Mouse (Mus musculus) erythroblast, embryonic 14.5 days (primary cell): Measurements from ENCODE around the gene Slc22a21. TPM values are rescaled to one million over a fixed set of nuclear protein-coding genes. Genes with fewer than 3 reads are reported as not detected.
"Not testable (repeated sequence)": the region's sequence is repeated elsewhere in the genome, so short reads cannot be mapped to it uniquely, and the experiment has no call there.

Source experiments
- H3K27me3 ChIP-seq: 2 replicates; pipeline ENCODE4 v1.6.1; 2012; ENCODE audit warnings: inconsistent platforms; ENCODE audit not compliant: control insufficient read depth
- H3K36me3 ChIP-seq: 2 replicates; pipeline ENCODE4 v1.6.1; 2012; ENCODE audit warnings: mild to moderate bottlenecking, inconsistent platforms; ENCODE audit not compliant: control insufficient read depth
- H3K4me1 ChIP-seq: 2 replicates; pipeline ENCODE4 v1.6.1; 2012; ENCODE audit warnings: inconsistent platforms; ENCODE audit not compliant: control insufficient read depth
- H3K4me3 ChIP-seq: replicated peaks from 2 replicates; pipeline ENCODE3; 2012; ENCODE audit warnings: moderate library complexity, mild to moderate bottlenecking, inconsistent platforms
- H3K9me3 ChIP-seq: 2 replicates; pipeline ENCODE4 v1.6.1; 2012; ENCODE audit warnings: low read length, inconsistent platforms, mixed read lengths; ENCODE audit not compliant: control insufficient read depth
- GATA1 ChIP-seq: IDR thresholded peaks from 2 replicates; pipeline ENCODE4 v1.6.1; 2012; ENCODE audit warnings: low read length, inconsistent platforms, mixed read lengths
- TAL1 ChIP-seq: IDR thresholded peaks from 3 replicates; pipeline ENCODE4 v1.6.1; 2012; ENCODE audit warnings: low read length, inconsistent platforms, mixed read lengths
- polyA plus RNA-seq: library from polyadenylated mRNA; stranded (reverse); fragments of >175 nt; gene quantifications from 2 replicates; pipeline ENCODE4 v1.2.3, GENCODE M21; 2012

The Slc22a21 gene
- polyA plus RNA-seq, 1 experiment = 0.77 TPM

- Histone ChIP-seq H3K36me3 (peaks cover 100% of the 10 kb centered on the region), H3K9me3 (no peaks in the 10 kb centered on the region), H3K27me3 (no peaks in the 10 kb centered on the region), H3K4me1 (peaks cover 57% of the 10 kb centered on the region), H3K4me3 (no peak overlapping the region)
- no peak for TF ChIP-seq TAL1
- no peak for TF ChIP-seq GATA1
Observed at GRCm38 (mm10) chr11:54002147-54002760, 22.1 kb upstream of the Slc22a21 start.

DNA sequence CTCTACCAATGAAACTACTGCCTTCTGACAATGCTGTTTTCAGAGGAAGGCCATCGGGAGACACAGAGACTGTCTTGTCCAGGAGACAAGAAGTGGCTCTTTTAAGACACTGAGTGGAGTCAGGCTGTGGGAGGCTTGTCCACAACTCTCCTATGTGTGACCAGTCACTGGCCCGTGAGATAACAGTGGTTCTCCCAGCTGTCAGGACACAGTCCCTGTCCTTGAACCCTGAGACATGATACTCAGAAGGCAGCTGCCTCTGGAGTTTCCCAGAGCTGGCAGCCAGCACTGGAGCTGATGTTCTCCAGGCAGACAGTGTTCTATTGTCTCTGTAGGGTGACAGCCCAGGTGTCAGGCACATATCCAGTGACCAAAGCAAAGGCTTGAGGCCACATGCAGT is 17.5 kb upstream of the Slc22a21 start:
- TF ChIP-seq TAL1 (no peak), GATA1 (no peak)
- H3K4me1 ChIP-seq = peaks cover 11% of the 10 kb centered on the region
- no peaks in the 10 kb centered on the region for H3K9me3 ChIP-seq
- H3K27me3 ChIP-seq = no peaks in the 10 kb centered on the region; the same call in 1 of the 2 replicates
- no peak overlapping the region for H3K4me3 ChIP-seq
- H3K36me3 ChIP-seq = peaks cover 100% of the 10 kb centered on the region

- Histone ChIP-seq H3K4me1 (no peaks in the 10 kb centered on the region), H3K4me3 (no peak overlapping the region), H3K9me3 (no peaks in the 10 kb centered on the region), H3K36me3 (peaks cover 100% of the 10 kb centered on the region), H3K27me3 (no peaks in the 10 kb centered on the region; the same call in 1 of the 2 replicates)
- no peak for TF ChIP-seq GATA1
- TF ChIP-seq TAL1 = no peak
Observed at GRCm38 (mm10) chr11:53992264-53992663, 12.1 kb upstream of the Slc22a21 start.

DNA sequence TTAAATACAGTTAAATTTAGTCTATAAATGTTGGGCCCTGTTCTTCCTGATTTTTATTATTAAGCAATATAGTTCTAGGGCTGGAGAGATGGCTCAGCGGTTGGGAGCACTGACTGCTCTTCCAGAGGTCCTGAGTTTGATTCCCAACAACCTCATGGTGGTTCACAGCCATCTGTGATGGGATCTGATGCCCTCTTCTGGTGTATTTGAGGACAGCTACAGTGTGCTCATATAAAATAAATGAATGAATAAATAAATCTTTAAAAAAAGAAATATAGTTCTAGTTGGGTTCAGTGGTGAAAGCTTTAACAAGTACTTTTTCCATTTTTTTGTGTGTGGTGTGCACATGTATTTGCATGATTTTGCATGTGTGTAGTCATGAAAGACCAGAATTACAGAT is 9.1 kb upstream of the Slc22a21 start:
- Histone ChIP-seq H3K4me1 (no peaks in the 10 kb centered on the region; the same call in 1 of the 2 replicates), H3K36me3 (peaks cover 100% of the 10 kb centered on the region), H3K9me3 (no peaks in the 10 kb centered on the region), H3K27me3 (no peaks in the 10 kb centered on the region), H3K4me3 (no peak overlapping the region)
- TF ChIP-seq GATA1 (no peak), TAL1 (no peak)

DNA sequence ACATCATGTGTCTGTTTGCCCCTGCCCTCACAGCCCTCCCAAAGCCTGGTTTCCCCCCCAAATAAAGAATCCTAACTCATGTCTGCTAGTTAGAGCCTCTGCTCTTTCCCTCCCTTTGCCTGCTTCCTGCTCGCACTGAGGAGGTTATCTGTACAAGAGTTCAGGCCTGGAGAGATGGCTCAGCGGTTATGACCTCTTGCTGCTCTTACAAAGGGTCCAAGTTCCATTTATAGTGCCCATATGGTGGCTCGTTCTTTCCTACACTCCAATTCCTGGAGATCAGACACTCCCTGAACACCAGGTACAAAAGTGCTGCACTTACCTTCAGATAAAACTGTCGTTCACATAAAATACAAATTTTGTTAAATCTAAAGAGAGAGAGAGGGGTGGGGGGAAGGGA is 7.9 kb upstream of the Slc22a21 start:
- Histone ChIP-seq H3K9me3 (no peaks in the 10 kb centered on the region), H3K36me3 (peaks cover 100% of the 10 kb centered on the region)

GRCm38 (mm10) chr11:53981396-53981795 is 1.3 kb upstream of the Slc22a21 start:
- Histone ChIP-seq H3K36me3 (peaks cover 60% of the 10 kb centered on the region), H3K4me1 (peaks cover 20% of the 10 kb centered on the region), H3K4me3 (no peak overlapping the region), H3K9me3 (0 out of 2 replicates have a peak, but pooled peaks cover 3% of the 10 kb centered on the region), H3K27me3 (peaks cover 19% of the 10 kb centered on the region)
- TF ChIP-seq TAL1 (no peak), GATA1 (no peak)

More for the DNA sequence above, 7.9 kb upstream of the Slc22a21 start:
- H3K27me3 ChIP-seq = no peaks in the 10 kb centered on the region
- no peaks in the 10 kb centered on the region; the same call in 1 of the 2 replicates for H3K4me1 ChIP-seq
- no peak for TF ChIP-seq TAL1
- TF ChIP-seq GATA1 = no peak
- H3K4me3 ChIP-seq = no peak overlapping the region

DNA sequence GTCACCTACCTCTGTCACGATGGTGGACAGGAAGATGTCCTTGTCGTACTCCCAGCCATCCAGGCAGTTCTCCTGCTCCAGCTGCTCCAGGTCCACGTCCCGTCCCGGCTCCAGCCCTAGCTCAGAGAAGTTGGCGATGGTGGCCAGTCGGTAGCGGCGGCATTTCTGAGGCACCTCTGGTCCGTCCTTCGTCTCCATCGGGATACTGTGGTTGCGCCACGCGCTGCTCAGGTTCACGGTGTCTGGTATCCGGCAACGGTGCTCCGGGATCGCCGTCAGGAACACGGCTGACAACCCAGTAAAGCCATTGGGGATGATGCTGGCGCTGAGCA is 710 bp downstream of the Slc22a21 start:
- Histone ChIP-seq H3K27me3 (peaks cover 19% of the 10 kb centered on the region), H3K4me1 (peaks cover 20% of the 10 kb centered on the region), H3K4me3 (peak overlapping the region; percentile 69), H3K36me3 (peaks cover 40% of the 10 kb centered on the region)
- not testable (repeated sequence) for H3K9me3 ChIP-seq

GRCm38 (mm10) chr11:53977672-53978071 is 2.5 kb downstream of the Slc22a21 start:
- Histone ChIP-seq H3K27me3 (peaks cover 19% of the 10 kb centered on the region), H3K9me3 (0 out of 2 replicates have a peak, but pooled peaks cover 3% of the 10 kb centered on the region), H3K4me3 (no peak overlapping the region), H3K36me3 (peaks cover 24% of the 10 kb centered on the region), H3K4me1 (peaks cover 20% of the 10 kb centered on the region)
- TF ChIP-seq TAL1 (no peak), GATA1 (no peak)

DNA sequence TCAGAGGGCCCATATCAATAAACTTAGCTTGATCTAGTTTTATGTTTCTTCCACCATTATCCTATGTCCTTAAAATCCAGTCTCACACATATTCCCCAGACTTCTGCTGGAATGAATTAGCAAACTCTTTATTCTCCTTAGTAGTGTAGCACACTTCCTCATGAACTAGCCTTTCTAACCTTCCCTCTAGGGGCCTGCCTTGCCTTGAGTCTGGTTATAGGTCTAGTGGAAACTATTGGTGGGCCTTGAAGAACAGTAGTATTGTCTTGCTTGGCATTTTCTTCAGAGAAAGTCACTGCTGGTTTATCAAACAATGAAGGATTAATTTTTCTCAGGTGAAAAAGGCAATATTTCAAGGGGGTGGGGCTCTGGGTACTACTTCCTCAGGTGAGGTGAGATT is 4.6 kb downstream of the Slc22a21 start:
- H3K9me3 ChIP-seq = 0 out of 2 replicates have a peak, but pooled peaks cover 3% of the 10 kb centered on the region
- no peak overlapping the region for H3K4me3 ChIP-seq
- peaks cover 20% of the 10 kb centered on the region for H3K4me1 ChIP-seq
- peaks cover 13% of the 10 kb centered on the region for H3K36me3 ChIP-seq
- H3K27me3 ChIP-seq = peaks cover 19% of the 10 kb centered on the region
- TF ChIP-seq TAL1 = no peak
- TF ChIP-seq GATA1 = no peak

DNA sequence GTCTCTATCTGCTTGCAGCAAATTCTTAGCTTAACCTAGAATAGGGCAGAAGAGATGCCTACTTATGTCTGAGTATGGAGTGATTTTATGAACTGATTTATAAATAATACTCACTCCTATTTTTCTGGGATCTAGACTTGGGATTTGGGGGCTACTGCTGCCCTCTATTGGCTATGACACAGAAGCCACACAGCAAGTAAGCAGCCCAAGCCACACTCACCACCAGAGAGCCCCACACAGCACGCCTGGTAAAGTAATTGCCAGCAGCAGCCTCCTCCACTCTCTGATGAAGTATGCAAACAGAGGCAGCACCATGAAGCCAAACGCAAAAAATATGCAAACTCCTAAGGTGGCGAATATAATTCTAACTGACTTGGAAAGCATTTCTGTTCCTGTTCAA is 21.1 kb downstream of the Slc22a21 start:
- Histone ChIP-seq H3K9me3 (no peaks in the 10 kb centered on the region), H3K4me3 (no peak overlapping the region), H3K36me3 (peaks cover 2% of the 10 kb centered on the region; the same call in 1 of the 2 replicates), H3K4me1 (no peaks in the 10 kb centered on the region), H3K27me3 (no peaks in the 10 kb centered on the region)
- no peak for TF ChIP-seq TAL1
- no peak for TF ChIP-seq GATA1

GRCm38 (mm10) chr11:53958176-53958575 is 22.0 kb downstream of the Slc22a21 start:
- not testable (repeated sequence) for H3K27me3 ChIP-seq, H3K36me3 ChIP-seq, H3K4me1 ChIP-seq, H3K9me3 ChIP-seq, H3K4me3 ChIP-seq
